Mouse (Mus musculus) intestine, postnatal 0 days (tissue): ENCODE results near the gene Rora. TPM values are rescaled to one million over a fixed set of nuclear protein-coding genes. Genes with fewer than 3 reads are reported as not detected.
A peak's percentile ranks its signal among the peaks of the same experiment; 100 is the strongest.

Source experiments
- ATAC-seq: fragments of 200-750 bp; cut with Nextera tagmentation; 2 replicates; pipeline ENCODE4 v1.8.0; 2017; ENCODE audit warnings: mild to moderate bottlenecking, moderate TSS enrichment, moderate library complexity
- H3K27ac ChIP-seq: fragments of 300-500 bp; sonication (generic); 2 replicates; pipeline ENCODE4 v1.5.1; 2014; ENCODE audit warnings: mild to moderate bottlenecking, low read depth, low read length, moderate library complexity
- H3K27me3 ChIP-seq: fragments of 300-500 bp; sonication (generic); replicated peaks from 2 replicates; pipeline ENCODE4 v1.6.1; 2014; ENCODE audit warnings: low read length, mixed read lengths; ENCODE audit not compliant: control insufficient read depth, insufficient read depth
- H3K36me3 ChIP-seq: fragments of 300-500 bp; sonication (generic); 2 replicates; pipeline ENCODE4 v1.6.1; 2014; ENCODE audit warnings: mild to moderate bottlenecking, moderate library complexity; ENCODE audit not compliant: control insufficient read depth, insufficient read depth
- H3K4me1 ChIP-seq: fragments of 300-500 bp; sonication (generic); replicated peaks from 2 replicates; pipeline ENCODE4 v1.6.1; 2014; ENCODE audit warnings: antibody characterized with exemption, low read length, mixed read lengths; ENCODE audit not compliant: control insufficient read depth, insufficient read depth
- H3K4me2 ChIP-seq: fragments of 300-500 bp; sonication (generic); replicated peaks from 2 replicates; pipeline ENCODE4 v1.6.1; 2014; ENCODE audit warnings: low read depth, mild to moderate bottlenecking, moderate library complexity
- H3K4me3 ChIP-seq: fragments of 300-500 bp; sonication (generic); 2 replicates; pipeline ENCODE4 v1.5.1; 2014; ENCODE audit warnings: low read depth, low read length
- H3K9ac ChIP-seq: fragments of 300-500 bp; sonication (generic); 2 replicates; pipeline ENCODE4 v1.6.1; 2014; ENCODE audit warnings: mild to moderate bottlenecking, low read depth, low read length
- H3K9me3 ChIP-seq: fragments of 300-500 bp; sonication (generic); 2 replicates; pipeline ENCODE4 v1.6.1; 2016; ENCODE audit warnings: mixed run types; ENCODE audit not compliant: control insufficient read depth
- CTCF ChIP-seq: sonication (generic); IDR thresholded peaks from 2 replicates; pipeline ENCODE4 v1.5.1; 2016; ENCODE audit warnings: low read depth, mild to moderate bottlenecking, control low read depth, antibody characterized with exemption, moderate library complexity
- WGBS: fragments of 180-500 bp; shearing (Covaris S2); extraction: QIAGEN DNeasy Blood & Tissue Kit; methylation state at CpG from one replicate; pipeline ENCODE4 v1.1.7; 2014; 5-methylcytosine and 5-hydroxymethylcytosine counted together
- polyA plus RNA-seq: library from polyadenylated mRNA; unstranded; fragments of >200 nt; fragmentation: Nextera tagmentation; extraction: Ambion mirVana; gene quantifications from 2 replicates; pipeline ENCODE4 v1.2.1, GENCODE M21; 2015

Gene Rora
- polyA plus RNA-seq, 1 experiment from 2014 or later = 4.7 TPM

GRCm38 (mm10) chr9:69306734-69307528, 653.3 kb downstream of the Rora start:
- H3K36me3 ChIP-seq = no peaks in the 10 kb centered on the region
- H3K27me3 ChIP-seq = no peaks in the 10 kb centered on the region
- TF ChIP-seq CTCF = peak; percentile 48
- no peak overlapping the region for H3K9ac ChIP-seq
- no peak overlapping the region for H3K4me3 ChIP-seq
- no peaks in the 10 kb centered on the region for H3K9me3 ChIP-seq
- 74% methylated on average over 9 of the region's 9 CpGs for WGBS
- no peak for ATAC-seq
- no peak overlapping the region for H3K4me2 ChIP-seq
- no peak overlapping the region for H3K27ac ChIP-seq
- no peaks in the 10 kb centered on the region for H3K4me1 ChIP-seq

GRCm38 (mm10) chr9:69307974-69308373, 654.4 kb downstream of the Rora start:
- Histone ChIP-seq H3K4me3 (no peak overlapping the region), H3K9me3 (no peaks in the 10 kb centered on the region), H3K27ac (no peak overlapping the region), H3K36me3 (no peaks in the 10 kb centered on the region), H3K4me1 (no peaks in the 10 kb centered on the region), H3K4me2 (no peak overlapping the region), H3K9ac (no peak overlapping the region), H3K27me3 (no peaks in the 10 kb centered on the region)
- WGBS = 76% methylated on average over 11 of the region's 11 CpGs
- no peak for ATAC-seq
- no peak for TF ChIP-seq CTCF

GRCm38 (mm10) chr9:69310524-69310923, 656.9 kb downstream of the Rora start:
- no peak for TF ChIP-seq CTCF
- WGBS = 59% methylated on average over 12 of the region's 12 CpGs
- no peaks in the 10 kb centered on the region for H3K27me3 ChIP-seq

GRCm38 (mm10) chr9:69313297-69313696, 659.7 kb downstream of the Rora start:
- Histone ChIP-seq H3K4me3 (no peak overlapping the region), H3K9me3 (no peaks in the 10 kb centered on the region), H3K36me3 (no peaks in the 10 kb centered on the region), H3K27me3 (no peaks in the 10 kb centered on the region), H3K27ac (no peak overlapping the region), H3K9ac (no peak overlapping the region), H3K4me2 (no peak overlapping the region), H3K4me1 (no peaks in the 10 kb centered on the region)
- ATAC-seq = no peak
- 84% methylated on average over 3 of the region's 3 CpGs for WGBS
- TF ChIP-seq CTCF = no peak

More at GRCm38 (mm10) chr9:69310524-69310923, 656.9 kb downstream of the Rora start:
- H3K9me3 ChIP-seq = no peaks in the 10 kb centered on the region
- no peaks in the 10 kb centered on the region for H3K4me1 ChIP-seq
- ATAC-seq = no peak
- no peak overlapping the region for H3K9ac ChIP-seq
- no peaks in the 10 kb centered on the region for H3K36me3 ChIP-seq
- no peak overlapping the region for H3K4me2 ChIP-seq
- no peak overlapping the region for H3K27ac ChIP-seq
- no peak overlapping the region for H3K4me3 ChIP-seq

- no peak for TF ChIP-seq CTCF
- Histone ChIP-seq H3K4me1 (no peaks in the 10 kb centered on the region), H3K27ac (no peak overlapping the region), H3K4me3 (no peak overlapping the region), H3K27me3 (no peaks in the 10 kb centered on the region), H3K36me3 (no peaks in the 10 kb centered on the region), H3K4me2 (no peak overlapping the region), H3K9ac (no peak overlapping the region), H3K9me3 (no peaks in the 10 kb centered on the region)
- WGBS = 82% methylated on average over 9 of the region's 9 CpGs
- no peak for ATAC-seq
Measured at GRCm38 (mm10) chr9:69314451-69315210, 661.0 kb downstream of the Rora start.

GRCm38 (mm10) chr9:69317527-69318115, 664.0 kb downstream of the Rora start:
- 62% methylated on average over 3 of the region's 3 CpGs for WGBS
- H3K27ac ChIP-seq = no peak overlapping the region
- no peaks in the 10 kb centered on the region for H3K27me3 ChIP-seq
- H3K4me3 ChIP-seq = no peak overlapping the region
- no peak for TF ChIP-seq CTCF
- H3K9me3 ChIP-seq = no peaks in the 10 kb centered on the region
- ATAC-seq = no peak
- H3K4me2 ChIP-seq = no peak overlapping the region
- no peak overlapping the region for H3K9ac ChIP-seq
- no peaks in the 10 kb centered on the region for H3K4me1 ChIP-seq
- no peaks in the 10 kb centered on the region for H3K36me3 ChIP-seq
